Mouse (Mus musculus) bone marrow macrophage, adult 2 months (primary cell): ENCODE measurements around the gene Fv1.

ENCODE experiments used
- CTCF ChIP-seq: IDR thresholded peaks from 2 replicates; pipeline ENCODE4 v1.5.1; 2012; ENCODE audit warnings: low read depth, mild to moderate bottlenecking, low read length, moderate library complexity
- POLR2A ChIP-seq: IDR thresholded peaks from 2 replicates; pipeline ENCODE4 v1.6.1; 2012; ENCODE audit warnings: mild to moderate bottlenecking, low read depth, low read length, borderline replicate concordance

DNA sequence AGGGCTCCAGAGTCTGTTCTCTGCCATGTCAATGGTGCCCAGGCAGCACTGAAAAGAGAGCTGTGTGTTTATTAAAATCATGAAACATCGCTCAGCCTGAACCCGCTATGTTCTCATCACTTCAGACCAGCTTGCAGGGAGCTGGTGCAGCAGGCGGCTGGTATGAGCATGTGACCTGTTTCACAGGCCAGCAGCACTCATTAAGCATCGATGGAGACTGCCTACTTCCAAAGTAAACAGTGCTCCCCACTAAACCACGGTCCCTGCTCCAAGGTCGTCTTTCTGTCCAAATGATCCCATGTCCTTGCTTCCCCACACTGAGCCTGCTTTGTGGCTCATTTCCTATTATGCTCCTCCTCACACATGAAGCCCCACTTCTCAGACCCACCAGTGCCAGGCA lies 21.6 kb downstream of the Fv1 start:
- TF ChIP-seq CTCF, result no peak
- TF ChIP-seq POLR2A, result no peak
